Mouse (Mus musculus): ENCODE results near the gene Ms4a6b.

DNA sequence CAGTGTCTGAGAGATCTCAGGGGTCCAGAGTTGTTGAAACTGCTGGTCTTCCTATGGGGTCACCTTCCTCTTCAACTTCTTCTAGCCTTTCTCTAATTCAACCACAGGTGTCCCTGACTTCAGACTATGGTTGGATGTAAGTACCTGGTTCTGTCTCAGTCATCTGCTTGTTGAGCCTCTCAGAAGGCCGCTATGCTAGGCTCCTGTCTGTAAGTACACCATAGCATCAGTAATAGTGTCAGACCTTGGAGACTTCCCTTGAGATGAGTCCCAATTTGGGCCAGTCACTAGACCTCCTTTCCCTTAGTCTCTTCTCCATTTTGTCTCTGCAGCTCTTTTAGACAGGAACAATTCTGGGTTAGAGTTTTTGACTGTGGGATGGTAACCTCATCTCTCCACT is 23.6 kb upstream of the Ms4a6b start:
- TF ChIP-seq CTCF (IDR thresholded peaks at IDR 0.05; ENCODE audit: extremely low read depth, insufficient read depth, insufficient read length, insufficient replicate concordance), result no peak
- TF ChIP-seq POLR2A (IDR thresholded peaks at IDR 0.05; ENCODE audit: low read depth, low read length), result no peak
